Mouse (Mus musculus) megakaryocyte-erythroid progenitor cell, adult 5-6 weeks (primary cell): ENCODE data around the gene Rassf8. TPM values are rescaled to one million over a fixed set of nuclear protein-coding genes. Genes with fewer than 3 reads are reported as not detected.

Source experiments
- total RNA-seq, 2 experiments: library from RNA; stranded (forward) in 1 of 2; stranded (reverse) in 1 of 2; fragments of 200-1000, 215-1000 nt in 1 of 2; fragments of >200 nt in 1 of 2; fragmentation: Nextera tagmentation in 1 of 2; gene quantifications; 2 replicates each; pipeline ENCODE4 v1.2.3; 2014 to 2017

Gene Rassf8
- total RNA-seq, 2 experiments from 2014 or later: 1.0 to 2.8 TPM

Other genes starting within 250 kb of the Rassf8 start
- gene Lmntd1, start 132.4 kb upstream of the Rassf8 start, total RNA-seq (2014; fragmentation: Nextera tagmentation): not detected in 2 replicates
- gene Lmntd1, start 132.4 kb upstream of the Rassf8 start, total RNA-seq (2017): not detected in 2 replicates
- not detected in 2 replicates for gene Tuba3b, start 131.0 kb upstream of the Rassf8 start, total RNA-seq (2014; fragmentation: Nextera tagmentation)
- not detected in 2 replicates for gene Tuba3b, start 131.0 kb upstream of the Rassf8 start, total RNA-seq (2017)
- gene Bhlhe41, start 118.8 kb downstream of the Rassf8 start, total RNA-seq (2014; fragmentation: Nextera tagmentation): not detected in 2 replicates
- 0.19 TPM in 1 of 2 replicates, not detected in the other for gene Bhlhe41, start 118.8 kb downstream of the Rassf8 start, total RNA-seq (2017)
- gene Sspn, start 184.9 kb downstream of the Rassf8 start, total RNA-seq (2014; fragmentation: Nextera tagmentation): not detected in 2 replicates
- gene Sspn, start 184.9 kb downstream of the Rassf8 start, total RNA-seq (2017): not detected in 2 replicates